Mouse (Mus musculus): Measurements from ENCODE around the gene Vill.

Vill gene

DNA sequence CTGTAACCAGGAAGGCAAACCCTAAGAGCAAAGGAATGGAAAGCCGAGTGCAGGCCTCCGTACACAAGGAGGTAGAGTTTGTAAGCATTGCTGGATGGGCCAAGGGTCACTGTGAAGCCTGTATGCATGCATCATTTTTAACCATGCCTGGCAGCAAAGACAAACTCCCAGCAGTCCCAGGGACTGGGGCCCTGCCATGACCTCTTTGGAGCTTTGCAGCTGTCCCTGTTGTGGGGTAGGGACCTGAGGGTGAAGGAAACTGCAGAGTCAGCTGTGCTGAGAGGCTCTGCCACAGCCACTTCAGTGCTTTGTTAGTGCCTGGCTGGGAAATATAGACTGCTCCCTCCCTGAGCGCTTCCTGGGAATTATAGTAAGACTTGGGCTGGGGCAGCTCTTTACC, 58.1 kb downstream of the Vill start:
- no peak for DNase-seq (ENCODE audit: low spot score in 2 of 2)

DNA sequence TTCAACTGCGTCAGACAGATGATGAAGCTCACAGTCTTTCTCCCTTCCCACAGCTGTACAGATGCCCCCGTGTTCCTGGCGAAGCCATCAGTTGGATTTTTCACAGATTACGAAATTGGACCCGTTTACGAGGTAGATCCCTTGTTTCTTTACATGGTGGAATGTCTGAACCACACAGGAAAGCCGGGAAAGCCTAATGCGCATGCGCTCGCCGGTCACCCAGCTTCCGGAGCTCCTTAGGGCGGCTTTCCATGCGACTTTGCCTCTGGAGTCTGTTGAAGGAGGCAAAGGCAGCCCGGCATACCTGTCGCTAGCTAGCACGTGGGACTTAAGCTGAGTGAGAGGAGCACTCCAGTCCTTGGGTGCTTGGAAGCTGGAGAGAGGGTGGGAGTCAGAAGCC, 62.3 kb downstream of the Vill start:
- no peak for DNase-seq (ENCODE audit: low spot score in 2 of 2)

GRCm38 (mm10) chr9:119119409-119120167, 67.0 kb downstream of the Vill start:
- DNase-seq (ENCODE audit: low spot score in 2 of 2): no peak

DNA sequence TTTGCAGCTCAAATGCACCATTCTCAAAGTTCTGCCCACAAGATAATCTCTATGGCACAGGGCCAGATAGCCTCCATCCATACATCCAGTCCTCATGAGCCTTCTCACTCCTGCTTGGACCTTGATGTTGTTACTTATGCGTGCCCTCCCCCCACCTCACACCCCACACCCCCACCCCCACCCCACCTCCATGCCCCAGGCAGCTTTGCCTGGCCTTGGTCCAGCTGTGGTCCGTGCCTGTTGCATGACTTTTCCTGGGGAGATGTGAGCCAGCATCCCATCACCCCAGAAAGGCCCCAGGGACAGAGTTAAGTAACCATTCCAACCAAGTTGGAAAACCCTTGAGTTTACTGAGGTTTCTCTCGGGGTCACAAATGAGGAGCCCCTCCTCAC, 67.6 kb downstream of the Vill start:
- DNase-seq (ENCODE audit: low spot score in 2 of 2): no peak
